In the genomic region with DNA sequence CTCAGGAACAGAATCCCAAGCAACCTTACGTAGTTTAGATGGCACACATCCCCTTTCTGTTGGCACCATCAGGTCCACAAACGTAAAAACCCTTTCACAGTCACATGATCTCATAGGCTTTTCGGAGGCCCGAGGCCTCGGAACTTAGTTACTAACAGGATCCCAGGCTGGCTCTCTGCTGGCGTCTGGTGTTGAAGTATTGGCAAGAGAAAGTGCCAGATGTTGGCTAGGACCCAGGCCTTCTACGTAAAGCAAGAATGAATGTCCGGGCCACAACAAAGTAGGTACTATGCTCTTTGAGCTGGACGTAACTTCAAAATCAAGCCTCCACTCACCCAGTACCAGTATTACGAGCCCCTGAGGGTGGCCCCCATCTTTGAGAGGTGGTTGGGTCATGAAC, we compare ENCODE assay signal across 17 mouse cellular contexts. TPM values are rescaled to one million over a fixed set of nuclear protein-coding genes. Genes with fewer than 3 reads are reported as not detected.
A peak's percentile ranks its signal among the peaks of the same experiment; 100 is the strongest.
DNase-seq lines count a peak whose midpoint lies in the region; ATAC-seq and TF ChIP-seq lines count a peak whose summit lies in the region.
"Had no signal": no experiment of that assay in that cellular context is flagged by ENCODE, and none has a peak within 500 bp of the region (broad histone marks: within the 10 kb centered on the region; RNA-seq: fewer than 3 reads in every experiment).

No protein-coding gene starts in this region.

- H3K4me1 ChIP-seq in forebrain, postnatal 0 days (ENCODE audit: insufficient read depth), result peaks cover 14% of the 10 kb centered on the region
- 0 out of 2 replicates have a peak, but pooled peaks cover 6% of the 10 kb centered on the region for H3K4me1 ChIP-seq in forebrain, embryonic 10.5 days
- peaks cover 39% of the 10 kb centered on the region for H3K4me1 ChIP-seq in limb, embryonic 15.5 days
- H3K4me1 ChIP-seq in limb, embryonic 10.5 days, result peaks cover 13% of the 10 kb centered on the region; the same call in 1 of the 2 replicates
- no peaks in the 10 kb centered on the region for H3K4me1 ChIP-seq in kidney, embryonic 14.5 days (ENCODE audit: control insufficient read depth, insufficient read depth, low read length)

- DNase-seq in forebrain, postnatal 0 days, result peak; percentile 31
- DNase-seq in forebrain, embryonic 10.5 days (ENCODE audit: extremely low spot score, low spot score), result no peak
- no peak for DNase-seq in limb, embryonic 10.5 days (ENCODE audit: low spot score)
- peak; percentile 47 to 51 for DNase-seq in right cerebral cortex, postnatal 10 days (ENCODE audit: low spot score in 2 of 2)
- DNase-seq in right cerebral cortex, adult 2 months (ENCODE audit: low spot score in 2 of 2), result no peak

- 41% methylated on average over 10 of the region's 10 CpGs for WGBS in forebrain, postnatal 0 days
- 85% methylated on average over 10 of the region's 10 CpGs for WGBS in forebrain, embryonic 10.5 days
- WGBS in limb, embryonic 15.5 days, result 46% methylated on average over 10 of the region's 10 CpGs
- 78% methylated on average over 10 of the region's 10 CpGs for WGBS in limb, embryonic 10.5 days
- 80% methylated on average over 10 of the region's 10 CpGs for WGBS in kidney, embryonic 14.5 days

- H3K9me3 ChIP-seq in forebrain, postnatal 0 days (ENCODE audit: low read length), result no peaks in the 10 kb centered on the region
- H3K9me3 ChIP-seq in forebrain, embryonic 10.5 days, result no peaks in the 10 kb centered on the region
- H3K9me3 ChIP-seq in limb, embryonic 15.5 days, result no peaks in the 10 kb centered on the region
- H3K9me3 ChIP-seq in limb, embryonic 10.5 days (replicated peaks), result no peaks in the 10 kb centered on the region
- H3K9me3 ChIP-seq in kidney, embryonic 14.5 days (ENCODE audit: control insufficient read depth, low read length), result no peaks in the 10 kb centered on the region
- H3K9me3 ChIP-seq: hindbrain, embryonic 12.5 days had no signal

- TF ChIP-seq CTCF in forebrain, postnatal 0 days (IDR thresholded peaks at IDR 0.05; ENCODE audit: low read depth), result no peak

- no peaks in the 10 kb centered on the region for H3K36me3 ChIP-seq in forebrain, postnatal 0 days (ENCODE audit: insufficient read depth)
- no peaks in the 10 kb centered on the region for H3K36me3 ChIP-seq in forebrain, embryonic 10.5 days (replicated peaks)
- no peaks in the 10 kb centered on the region for H3K36me3 ChIP-seq in limb, embryonic 15.5 days
- H3K36me3 ChIP-seq in limb, embryonic 10.5 days, result no peaks in the 10 kb centered on the region
- no peaks in the 10 kb centered on the region for H3K36me3 ChIP-seq in kidney, embryonic 14.5 days (ENCODE audit: control insufficient read depth, insufficient read depth, low read length)
- H3K36me3 ChIP-seq: hindbrain, embryonic 12.5 days had no signal

- H3K9ac ChIP-seq in forebrain, postnatal 0 days, result no peak overlapping the region
- no peak overlapping the region for H3K9ac ChIP-seq in limb, embryonic 15.5 days
- H3K9ac ChIP-seq in kidney, embryonic 14.5 days (ENCODE audit: low read depth, low read length), result no peak overlapping the region
- H3K9ac ChIP-seq: hindbrain, embryonic 12.5 days had no signal

- no peak overlapping the region for H3K27ac ChIP-seq in forebrain, postnatal 0 days (ENCODE audit: low read depth, low read length)
- no peak overlapping the region for H3K27ac ChIP-seq in forebrain, embryonic 10.5 days
- H3K27ac ChIP-seq in limb, embryonic 15.5 days, result peak overlapping the region; percentile 24; the same call in 1 of the 2 replicates
- no peak overlapping the region for H3K27ac ChIP-seq in limb, embryonic 10.5 days
- H3K27ac ChIP-seq in kidney, embryonic 14.5 days (ENCODE audit: low read depth, low read length), result no peak overlapping the region
- H3K27ac ChIP-seq: gastrocnemius, adult 2 months; hindbrain, embryonic 12.5 days had no signal

- no peak overlapping the region for H3K4me3 ChIP-seq in forebrain, postnatal 0 days (ENCODE audit: low read depth, low read length)
- H3K4me3 ChIP-seq in forebrain, embryonic 10.5 days, result no peak overlapping the region
- H3K4me3 ChIP-seq in limb, embryonic 15.5 days, result no peak overlapping the region
- no peak overlapping the region for H3K4me3 ChIP-seq in limb, embryonic 10.5 days
- no peak overlapping the region for H3K4me3 ChIP-seq in kidney, embryonic 14.5 days (ENCODE audit: low read length)
- H3K4me3 ChIP-seq: gastrocnemius, adult 2 months; hindbrain, embryonic 12.5 days had no signal

- no peak overlapping the region for H3K4me2 ChIP-seq in forebrain, postnatal 0 days (ENCODE audit: low read depth)
- no peak overlapping the region for H3K4me2 ChIP-seq in limb, embryonic 15.5 days
- no peak overlapping the region for H3K4me2 ChIP-seq in kidney, embryonic 14.5 days (replicated peaks; ENCODE audit: low read depth, low read length)
- H3K4me2 ChIP-seq: heart, embryonic 11.5 days; hindbrain, embryonic 12.5 days had no signal

- ATAC-seq in forebrain, postnatal 0 days, result no peak
- ATAC-seq in limb, embryonic 15.5 days (ENCODE audit: insufficient number of reproducible peaks, low FRiP score, low TSS enrichment, low read depth), result no peak
- no peak for ATAC-seq in kidney, embryonic 14.5 days (ENCODE audit: low FRiP score, low TSS enrichment)
- ATAC-seq: activated CD4-positive, CD25-positive, alpha-beta regulatory T cell, adult 4 months; CD4-positive, CD25-positive, alpha-beta regulatory T cell, adult 4 months; hindbrain, embryonic 16.5 days; inflammation-experienced regulatory T-cells, adult 6 months had no signal

- no peaks in the 10 kb centered on the region for H3K27me3 ChIP-seq in forebrain, postnatal 0 days (ENCODE audit: insufficient read depth, low read length)
- peaks cover 9% of the 10 kb centered on the region; the same call in 1 of the 2 replicates for H3K27me3 ChIP-seq in forebrain, embryonic 10.5 days (ENCODE audit: poor library complexity, severe bottlenecking)
- peaks cover 16% of the 10 kb centered on the region for H3K27me3 ChIP-seq in limb, embryonic 15.5 days
- peaks cover 6% of the 10 kb centered on the region; the same call in 1 of the 2 replicates for H3K27me3 ChIP-seq in limb, embryonic 10.5 days (ENCODE audit: low read depth, poor library complexity, severe bottlenecking)
- no peaks in the 10 kb centered on the region for H3K27me3 ChIP-seq in kidney, embryonic 14.5 days (ENCODE audit: control insufficient read depth, insufficient read depth, low read length)
- H3K27me3 ChIP-seq: hindbrain, embryonic 12.5 days had no signal

RNA-seq across cellular contexts. Expression of gene Cpxm2, which starts 59.5 kb away (rescaled TPM):
- total RNA-seq in forebrain, postnatal 0 days (2014; rRNA removed), result 2.1 and 3.1 TPM in 2 replicates
- 1.7 and 2.2 TPM in 2 replicates for polyA plus RNA-seq in forebrain, postnatal 0 days (2015; fragmentation: Nextera tagmentation; extraction: Ambion mirVana)
- polyA plus RNA-seq in forebrain, embryonic 10.5 days (2016; fragmentation: Nextera tagmentation; extraction: Ambion mirVana), result 0.32 and 0.36 TPM in 2 replicates
- polyA plus RNA-seq in limb, embryonic 15.5 days (2015; fragmentation: Nextera tagmentation; extraction: Ambion mirVana), result 64.4 and 79.0 TPM in 2 replicates
- polyA plus RNA-seq in limb, embryonic 10.5 days (2016; fragmentation: Nextera tagmentation; extraction: Ambion mirVana), result 0.11 and 0.49 TPM in 2 replicates
- polyA plus RNA-seq in kidney, embryonic 14.5 days (2014; fragmentation: Nextera tagmentation; extraction: Ambion mirVana), result 0.60 and 1.6 TPM in 2 replicates
- total RNA-seq: hematopoietic stem cell, adult 5-6 weeks; MEL had no signal
- polyA plus RNA-seq: activated CD4-positive, CD25-positive, alpha-beta regulatory T cell, adult 4 months; C2C12; CD4-positive, CD25-positive, alpha-beta regulatory T cell, adult 4 months; heart, embryonic 11.5 days; inflammation-experienced regulatory T-cells, adult 6 months had no signal

Comparison
In these comparisons a context has a peak if more than half of its experiments do, and no peak if none do; other contexts are left out.
1. DNase-seq: peak in forebrain, postnatal 0 days (single experiment) and right cerebral cortex, postnatal 10 days (2 of 2); none in forebrain, embryonic 10.5 days (single experiment), limb, embryonic 10.5 days (single experiment) and right cerebral cortex, adult 2 months (0 of 2).
2. RNA of gene Cpxm2, which starts 59.5 kb away (polyA plus RNA-seq): 64.4 to 79.0 TPM in limb, embryonic 15.5 days; 1.7 to 2.2 TPM in forebrain, postnatal 0 days, 0.60 to 1.6 TPM in kidney, embryonic 14.5 days, 0.11 to 0.49 TPM in limb, embryonic 10.5 days and 0.32 to 0.36 TPM in forebrain, embryonic 10.5 days; every median in the first group is over 10 times any median in the second.